Mouse (Mus musculus) erythroblast, embryonic 14.5 days (primary cell): Measurements from ENCODE around the gene Fam104a. TPM values are rescaled to one million over a fixed set of nuclear protein-coding genes. Genes with fewer than 3 reads are reported as not detected.

Experiments used
- H3K27me3 ChIP-seq: 2 replicates; pipeline ENCODE4 v1.6.1; 2012; ENCODE audit warnings: inconsistent platforms; ENCODE audit not compliant: control insufficient read depth
- H3K36me3 ChIP-seq: 2 replicates; pipeline ENCODE4 v1.6.1; 2012; ENCODE audit warnings: mild to moderate bottlenecking, inconsistent platforms; ENCODE audit not compliant: control insufficient read depth
- H3K4me1 ChIP-seq: 2 replicates; pipeline ENCODE4 v1.6.1; 2012; ENCODE audit warnings: inconsistent platforms; ENCODE audit not compliant: control insufficient read depth
- H3K4me3 ChIP-seq: replicated peaks from 2 replicates; pipeline ENCODE3; 2012; ENCODE audit warnings: moderate library complexity, mild to moderate bottlenecking, inconsistent platforms
- H3K9me3 ChIP-seq: 2 replicates; pipeline ENCODE4 v1.6.1; 2012; ENCODE audit warnings: low read length, inconsistent platforms, mixed read lengths; ENCODE audit not compliant: control insufficient read depth
- GATA1 ChIP-seq: IDR thresholded peaks from 2 replicates; pipeline ENCODE4 v1.6.1; 2012; ENCODE audit warnings: low read length, inconsistent platforms, mixed read lengths
- TAL1 ChIP-seq: IDR thresholded peaks from 3 replicates; pipeline ENCODE4 v1.6.1; 2012; ENCODE audit warnings: low read length, inconsistent platforms, mixed read lengths
- polyA plus RNA-seq: library from polyadenylated mRNA; stranded (reverse); fragments of >175 nt; gene quantifications from 2 replicates; pipeline ENCODE4 v1.2.3, GENCODE M21; 2012

Gene Fam104a
- polyA plus RNA-seq, 1 experiment, result 53.9 TPM

DNA sequence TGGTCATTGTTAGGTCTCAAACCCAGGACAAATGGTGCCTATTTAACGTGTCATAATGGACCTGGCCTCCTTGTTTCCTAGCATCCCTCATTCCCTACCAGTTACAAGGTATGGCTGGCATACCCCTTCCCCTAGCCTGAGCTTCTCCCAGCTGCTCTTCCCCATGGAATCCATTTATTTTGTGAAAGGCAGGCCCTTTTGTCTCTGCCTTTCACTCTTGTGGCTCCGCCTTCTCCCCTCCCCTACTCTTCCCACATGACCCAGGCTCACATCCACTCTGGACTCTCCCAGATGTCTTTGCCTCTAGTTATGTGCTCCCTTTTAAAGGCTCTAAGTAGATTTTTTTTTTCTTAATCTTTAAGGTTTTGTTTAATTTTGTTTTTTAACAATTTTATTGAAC, 3.1 kb upstream of the Fam104a start:
- H3K27me3 ChIP-seq, result no peaks in the 10 kb centered on the region
- no peak overlapping the region for H3K4me3 ChIP-seq
- H3K4me1 ChIP-seq, result peaks cover 39% of the 10 kb centered on the region
- peaks cover 58% of the 10 kb centered on the region for H3K36me3 ChIP-seq
- TF ChIP-seq GATA1 (no peak), TAL1 (no peak)
- no peaks in the 10 kb centered on the region for H3K9me3 ChIP-seq

- TF ChIP-seq TAL1 (no peak), GATA1 (no peak)
- peaks cover 48% of the 10 kb centered on the region for H3K36me3 ChIP-seq
- no peaks in the 10 kb centered on the region for H3K9me3 ChIP-seq
- peak overlapping the region; percentile 100 for H3K4me3 ChIP-seq
- H3K4me1 ChIP-seq, result peaks cover 51% of the 10 kb centered on the region
- no peaks in the 10 kb centered on the region for H3K27me3 ChIP-seq
Measured at GRCm38 (mm10) chr11:113684707-113685426, 912 bp upstream of the Fam104a start.

- Histone ChIP-seq H3K27me3 (no peaks in the 10 kb centered on the region), H3K4me1 (peaks cover 62% of the 10 kb centered on the region)
- no peak for TF ChIP-seq GATA1
- no peak for TF ChIP-seq TAL1
Measured at GRCm38 (mm10) chr11:113683627-113683956, 363 bp downstream of the Fam104a start.

DNA sequence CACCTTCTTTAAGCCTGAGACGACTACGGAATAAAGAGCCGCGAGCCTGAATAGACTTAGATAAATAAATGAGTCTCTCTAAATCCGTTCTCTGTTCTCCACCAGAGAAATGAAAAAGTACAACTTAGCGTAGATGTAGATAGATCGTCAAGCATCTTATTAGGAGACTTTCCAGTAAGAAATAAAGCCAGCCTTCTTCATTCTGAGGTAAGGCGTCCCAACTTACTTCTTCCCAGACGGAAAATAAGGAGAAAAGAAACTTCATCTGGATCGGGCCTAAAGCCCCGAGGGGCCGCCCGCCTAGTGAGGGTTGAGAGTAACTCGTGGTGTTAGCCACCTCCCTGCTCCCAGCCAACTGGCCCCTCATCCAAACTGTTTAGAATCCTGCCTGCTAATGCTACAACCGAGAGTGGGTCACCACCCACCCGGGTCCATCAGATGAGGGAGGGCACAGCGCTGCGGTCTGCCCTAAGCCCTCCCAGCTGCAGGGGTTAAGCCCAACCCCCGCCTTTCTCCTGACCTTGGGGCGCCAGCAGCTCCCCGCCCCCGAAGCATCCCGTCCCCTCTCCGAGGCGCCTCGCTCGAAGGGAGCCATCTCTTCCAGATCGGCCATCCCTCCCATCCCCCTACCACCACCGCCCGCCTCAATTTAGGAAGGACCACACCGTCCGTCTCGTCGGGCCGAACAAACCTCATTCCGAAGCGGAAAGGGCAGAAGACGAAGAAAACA, 893 bp downstream of the Fam104a start:
- peaks cover 47% of the 10 kb centered on the region for H3K36me3 ChIP-seq
- TF ChIP-seq GATA1 (no peak), TAL1 (no peak)
- H3K4me1 ChIP-seq, result peaks cover 67% of the 10 kb centered on the region
- H3K9me3 ChIP-seq, result no peaks in the 10 kb centered on the region
- H3K27me3 ChIP-seq, result no peaks in the 10 kb centered on the region
- peak overlapping the region; percentile 100 for H3K4me3 ChIP-seq

More at GRCm38 (mm10) chr11:113683627-113683956, 363 bp downstream of the Fam104a start:
- H3K9me3 ChIP-seq, result no peaks in the 10 kb centered on the region
- peak overlapping the region; percentile 100 for H3K4me3 ChIP-seq
- peaks cover 47% of the 10 kb centered on the region for H3K36me3 ChIP-seq

GRCm38 (mm10) chr11:113681979-113682378, 2.0 kb downstream of the Fam104a start:
- H3K27me3 ChIP-seq, result no peaks in the 10 kb centered on the region
- peak overlapping the region; percentile 100 for H3K4me3 ChIP-seq
- peaks cover 49% of the 10 kb centered on the region for H3K36me3 ChIP-seq
- H3K4me1 ChIP-seq, result peaks cover 73% of the 10 kb centered on the region
- no peaks in the 10 kb centered on the region for H3K9me3 ChIP-seq
- TF ChIP-seq GATA1, result no peak
- TF ChIP-seq TAL1, result no peak

DNA sequence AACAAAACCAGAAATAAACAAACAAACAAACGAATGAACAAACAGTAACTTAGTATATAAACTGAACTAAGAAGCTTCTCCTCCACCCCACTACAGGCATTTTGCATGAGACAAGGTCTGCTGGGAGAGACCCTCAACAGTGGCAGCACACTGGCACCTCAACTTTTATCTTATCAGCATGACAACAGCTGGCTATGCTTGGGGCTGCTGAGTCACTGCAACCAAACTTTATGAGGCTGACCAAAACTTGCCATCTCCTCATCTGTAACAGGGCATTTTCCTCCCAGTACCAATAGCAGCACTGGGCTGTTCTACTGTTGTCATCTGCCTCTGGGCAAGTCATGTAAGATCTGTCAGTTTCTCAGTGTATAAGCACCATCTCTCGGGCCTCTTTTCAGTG, 3.0 kb downstream of the Fam104a start:
- H3K4me1 ChIP-seq, result peaks cover 73% of the 10 kb centered on the region

DNA sequence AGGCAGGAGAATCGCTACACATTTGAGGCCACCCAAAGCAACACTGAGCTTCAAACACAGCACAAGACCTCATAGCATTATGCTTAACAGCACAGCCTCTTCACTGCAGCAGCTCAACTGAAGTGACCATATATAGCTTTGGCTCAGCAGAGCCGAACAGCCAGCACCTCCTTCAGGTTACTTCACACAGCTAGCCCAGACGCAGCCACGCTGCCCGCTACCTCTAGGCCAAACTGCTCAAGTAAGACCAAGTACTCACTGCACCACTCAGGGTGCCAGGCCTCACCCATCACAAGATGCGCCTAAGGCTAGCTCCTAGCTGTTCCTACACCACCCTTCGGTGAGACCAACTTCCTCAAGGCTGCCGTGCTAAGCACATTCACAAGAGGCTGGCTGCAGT, 5.6 kb downstream of the Fam104a start:
- TF ChIP-seq GATA1 (no peak), TAL1 (no peak)
- Histone ChIP-seq H3K4me3 (peak overlapping the region; percentile 36), H3K36me3 (peaks cover 79% of the 10 kb centered on the region), H3K9me3 (no peaks in the 10 kb centered on the region), H3K27me3 (no peaks in the 10 kb centered on the region), H3K4me1 (peaks cover 64% of the 10 kb centered on the region)

More for the DNA sequence above, 3.0 kb downstream of the Fam104a start:
- peak; percentile 95 for TF ChIP-seq GATA1
- TF ChIP-seq TAL1, result peak; percentile 94
- no peaks in the 10 kb centered on the region for H3K9me3 ChIP-seq
- peaks cover 53% of the 10 kb centered on the region for H3K36me3 ChIP-seq
- peak overlapping the region; percentile 100 for H3K4me3 ChIP-seq
- H3K27me3 ChIP-seq, result no peaks in the 10 kb centered on the region

GRCm38 (mm10) chr11:113677378-113677777, 6.6 kb downstream of the Fam104a start:
- H3K27me3 ChIP-seq, result no peaks in the 10 kb centered on the region
- peaks cover 86% of the 10 kb centered on the region for H3K36me3 ChIP-seq
- no peaks in the 10 kb centered on the region for H3K9me3 ChIP-seq
- H3K4me1 ChIP-seq, result peaks cover 67% of the 10 kb centered on the region
- H3K4me3 ChIP-seq, result no peak overlapping the region
- TF ChIP-seq GATA1 (no peak), TAL1 (no peak)

DNA sequence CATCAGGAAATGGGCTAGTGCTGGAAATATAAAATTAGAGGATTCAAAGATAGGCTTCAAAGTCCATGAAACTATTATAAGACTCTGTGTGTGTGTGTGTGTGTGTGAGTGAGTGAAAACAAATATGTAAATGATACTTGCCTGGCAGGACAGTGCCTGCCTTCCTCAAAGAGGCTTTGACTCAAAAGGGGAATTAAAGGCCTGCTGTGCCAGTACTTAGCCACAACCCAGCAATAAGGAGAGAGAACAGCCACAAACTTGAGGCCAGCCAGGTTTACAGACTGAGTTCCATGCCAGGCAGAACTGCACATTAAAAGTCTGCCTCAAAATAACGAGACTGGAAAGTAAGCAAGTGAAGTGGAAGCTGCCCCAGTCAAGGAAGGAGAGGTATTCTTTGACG, 7.1 kb downstream of the Fam104a start:
- no peaks in the 10 kb centered on the region for H3K9me3 ChIP-seq
- peaks cover 89% of the 10 kb centered on the region for H3K36me3 ChIP-seq
- H3K4me1 ChIP-seq, result peaks cover 66% of the 10 kb centered on the region
- no peaks in the 10 kb centered on the region for H3K27me3 ChIP-seq
- no peak overlapping the region for H3K4me3 ChIP-seq
- no peak for TF ChIP-seq TAL1
- TF ChIP-seq GATA1, result no peak

DNA sequence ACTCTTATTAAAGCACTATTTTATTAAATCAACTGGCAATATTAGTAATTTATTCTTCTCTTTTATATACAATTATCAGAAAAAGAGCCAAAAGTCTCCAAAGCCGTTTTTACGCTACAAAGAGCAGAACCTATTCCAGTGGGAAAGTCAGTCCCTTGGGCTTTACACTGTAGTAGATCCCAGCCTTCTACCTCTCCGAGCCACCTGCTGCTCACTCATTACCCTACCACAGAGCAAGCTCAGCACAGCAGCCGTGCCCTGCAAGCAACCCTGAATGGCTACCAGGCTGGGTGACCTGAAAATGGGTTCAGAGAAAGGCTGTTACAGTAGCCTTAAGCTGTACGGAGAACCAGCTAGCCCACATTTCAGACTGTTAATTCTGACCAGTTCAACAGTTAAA, 9.4 kb downstream of the Fam104a start:
- no peak overlapping the region for H3K4me3 ChIP-seq
- peaks cover 61% of the 10 kb centered on the region for H3K4me1 ChIP-seq
- H3K9me3 ChIP-seq, result no peaks in the 10 kb centered on the region
- no peaks in the 10 kb centered on the region for H3K27me3 ChIP-seq
- TF ChIP-seq GATA1, result no peak
- no peak for TF ChIP-seq TAL1
- peaks cover 97% of the 10 kb centered on the region for H3K36me3 ChIP-seq
